Mouse (Mus musculus) intestine, embryonic 16.5 days (tissue): ENCODE data around the gene Itpkb. TPM values are rescaled to one million over a fixed set of nuclear protein-coding genes. Genes with fewer than 3 reads are reported as not detected.

Experiments used
- ATAC-seq: fragments of 200-750 bp; cut with Nextera tagmentation; 2 replicates; pipeline ENCODE4 v1.8.0; 2017; ENCODE audit warnings: moderate TSS enrichment, moderate library complexity
- H3K27ac ChIP-seq: fragments of 300-500 bp; sonication (generic); 2 replicates; pipeline ENCODE4 v1.5.1; 2014; ENCODE audit warnings: mild to moderate bottlenecking, low read length
- H3K27me3 ChIP-seq: fragments of 300-500 bp; sonication (generic); replicated peaks from 2 replicates; pipeline ENCODE4 v1.6.1; 2014; ENCODE audit warnings: low read length, control low read depth, mixed read lengths; ENCODE audit not compliant: control insufficient read depth, insufficient read depth
- H3K36me3 ChIP-seq: fragments of 300-500 bp; sonication (generic); 2 replicates; pipeline ENCODE4 v1.6.1; 2014; ENCODE audit warnings: low read length, control low read depth; ENCODE audit not compliant: control insufficient read depth, insufficient read depth
- H3K4me1 ChIP-seq: fragments of 300-500 bp; sonication (generic); 2 replicates; pipeline ENCODE4 v1.6.1; 2014; ENCODE audit warnings: low read length, control low read depth, mixed read lengths; ENCODE audit not compliant: control insufficient read depth, insufficient read depth
- H3K4me2 ChIP-seq: fragments of 300-500 bp; sonication (generic); 2 replicates; pipeline ENCODE4 v1.6.1; 2014; ENCODE audit warnings: low read depth, low read length, control low read depth
- H3K4me3 ChIP-seq: fragments of 300-500 bp; sonication (generic); 2 replicates; pipeline ENCODE4 v1.5.1; 2014; ENCODE audit warnings: mild to moderate bottlenecking, low read length
- H3K9ac ChIP-seq: fragments of 300-500 bp; sonication (generic); 2 replicates; pipeline ENCODE4 v1.6.1; 2014; ENCODE audit warnings: low read depth, low read length
- H3K9me3 ChIP-seq: fragments of 300-500 bp; sonication (generic); 2 replicates; pipeline ENCODE4 v1.6.1; 2016; ENCODE audit warnings: low read length, control low read depth; ENCODE audit not compliant: control insufficient read depth
- WGBS: fragments of 180-500 bp; shearing (Covaris S2); extraction: QIAGEN DNeasy Blood & Tissue Kit; methylation state at CpG from one replicate; pipeline ENCODE4 v1.1.7; 2014; 5-methylcytosine and 5-hydroxymethylcytosine counted together
- polyA plus RNA-seq: library from polyadenylated mRNA; unstranded; fragments of >200 nt; fragmentation: Nextera tagmentation; extraction: Ambion mirVana; gene quantifications from 2 replicates; pipeline ENCODE4 v1.2.1, GENCODE M21; 2015

Gene Itpkb
- polyA plus RNA-seq, 1 experiment from 2014 or later = 5.1 TPM

DNA sequence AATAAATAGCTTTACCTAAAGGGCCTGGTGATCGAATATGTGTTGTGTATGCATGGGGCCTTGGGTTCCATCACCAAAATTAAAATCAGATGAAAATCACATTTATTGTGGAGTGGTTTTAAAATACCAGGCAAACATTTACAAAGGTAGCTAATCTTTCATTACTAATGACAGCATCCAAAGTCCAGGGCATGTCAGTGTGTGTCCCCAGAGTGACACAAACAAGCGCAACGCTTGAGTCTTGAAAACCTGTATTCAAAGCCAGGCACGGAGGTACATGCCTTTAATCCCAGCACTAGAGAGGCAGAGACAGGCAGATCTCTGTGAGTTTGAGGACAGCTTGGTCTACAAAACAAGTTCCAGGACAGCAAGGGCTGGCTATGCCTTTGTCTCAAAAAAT is 30.6 kb upstream of the Itpkb start:
- H3K36me3 ChIP-seq = no peaks in the 10 kb centered on the region
- H3K4me3 ChIP-seq = no peak overlapping the region
- H3K9me3 ChIP-seq = no peaks in the 10 kb centered on the region
- H3K4me2 ChIP-seq = no peak overlapping the region
- H3K27me3 ChIP-seq = no peaks in the 10 kb centered on the region
- H3K27ac ChIP-seq = no peak overlapping the region
- 79% methylated on average over 4 of the region's 4 CpGs for WGBS
- peaks cover 13% of the 10 kb centered on the region for H3K4me1 ChIP-seq
- H3K9ac ChIP-seq = no peak overlapping the region
- ATAC-seq = no peak

DNA sequence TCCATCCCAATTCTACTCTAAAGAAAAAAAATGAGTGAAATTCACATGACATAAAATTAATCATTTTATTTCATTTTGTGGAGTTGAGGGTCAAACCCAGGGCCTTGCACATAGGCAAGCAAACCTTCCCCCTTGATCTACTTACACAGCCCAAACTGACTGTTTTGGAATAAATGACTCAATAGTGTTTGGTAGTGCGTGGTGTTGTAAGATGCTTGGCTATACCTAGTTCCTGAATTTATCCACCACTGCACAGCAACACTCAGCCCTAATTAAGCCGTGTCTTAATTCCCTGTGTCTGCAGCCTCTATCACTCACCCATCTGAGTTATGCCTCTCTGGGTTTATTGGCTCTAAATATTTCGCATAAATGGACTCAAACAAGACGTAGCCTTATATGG is 30.0 kb upstream of the Itpkb start:
- 87% methylated on average over 4 of the region's 4 CpGs for WGBS
- no peak for ATAC-seq
- H3K36me3 ChIP-seq = no peaks in the 10 kb centered on the region
- no peak overlapping the region for H3K4me2 ChIP-seq
- no peak overlapping the region for H3K9ac ChIP-seq
- no peak overlapping the region for H3K27ac ChIP-seq
- H3K9me3 ChIP-seq = no peaks in the 10 kb centered on the region
- H3K4me3 ChIP-seq = no peak overlapping the region
- no peaks in the 10 kb centered on the region for H3K27me3 ChIP-seq
- peaks cover 13% of the 10 kb centered on the region for H3K4me1 ChIP-seq

DNA sequence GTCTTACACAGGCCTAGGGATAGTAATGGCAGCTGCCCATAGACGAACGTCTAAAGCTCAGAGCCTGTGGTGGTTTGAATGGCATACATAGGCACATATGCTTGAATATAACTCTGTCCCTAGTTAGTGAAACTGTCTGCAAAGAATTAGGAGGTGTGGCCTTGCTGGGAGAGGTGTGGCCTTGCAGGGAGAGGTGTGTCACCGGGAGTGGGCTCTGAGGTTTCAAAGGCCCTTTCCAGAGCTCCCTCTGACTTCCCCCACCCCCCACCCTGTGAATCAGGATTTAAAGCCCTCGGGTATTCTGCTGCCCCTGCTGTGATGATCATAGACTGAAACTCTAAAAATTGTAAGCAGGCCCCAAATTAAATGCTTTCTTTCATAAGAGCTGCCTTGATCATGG is 29.3 kb upstream of the Itpkb start:
- H3K4me1 ChIP-seq = peaks cover 13% of the 10 kb centered on the region
- no peaks in the 10 kb centered on the region for H3K9me3 ChIP-seq
- H3K27me3 ChIP-seq = no peaks in the 10 kb centered on the region
- no peak overlapping the region for H3K4me2 ChIP-seq
- peak; percentile 65 for ATAC-seq
- no peak overlapping the region for H3K9ac ChIP-seq
- no peaks in the 10 kb centered on the region for H3K36me3 ChIP-seq
- H3K27ac ChIP-seq = no peak overlapping the region
- WGBS = 43% methylated on average over 4 of the region's 4 CpGs
- no peak overlapping the region for H3K4me3 ChIP-seq

DNA sequence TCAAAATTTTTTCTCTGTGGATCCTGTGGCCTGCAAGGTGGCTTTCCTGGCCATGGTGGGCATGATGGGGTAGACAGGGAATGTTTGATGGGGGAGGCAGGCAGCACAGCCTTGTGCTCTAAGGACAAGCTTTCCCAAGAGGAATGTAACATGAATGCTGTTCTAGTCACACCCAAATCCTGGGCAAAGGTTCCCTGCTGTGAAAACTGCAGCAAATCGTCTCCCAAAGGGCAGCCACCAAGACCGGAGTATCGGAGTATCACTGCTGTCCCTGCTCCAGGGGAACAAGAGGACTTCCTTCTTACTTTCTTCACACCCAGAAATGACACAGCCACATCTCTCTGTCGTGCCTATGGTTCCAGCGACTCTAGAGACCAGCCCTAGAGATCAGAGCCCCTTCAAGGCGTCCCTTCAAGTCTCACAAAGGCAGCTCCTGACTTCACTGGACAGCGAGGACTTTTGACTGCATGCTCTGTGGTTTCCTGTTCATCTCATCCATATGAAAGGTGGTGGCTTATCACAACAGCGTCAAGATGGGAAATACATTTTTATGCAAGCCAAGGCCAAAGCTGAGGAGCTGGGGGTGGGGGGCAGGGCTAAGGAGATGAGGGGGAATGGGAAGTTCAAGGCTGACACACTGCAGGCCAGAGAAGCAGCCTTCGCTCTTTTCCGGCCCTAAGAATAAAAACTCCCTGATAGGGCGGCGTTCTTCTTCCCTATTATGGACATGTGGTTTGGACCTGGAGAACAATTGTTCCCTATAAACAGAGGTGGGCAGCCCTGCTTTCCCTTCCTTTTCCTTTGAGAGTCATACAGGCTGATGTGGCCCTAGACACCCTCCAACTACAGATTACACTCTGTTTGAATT is 27.8 kb upstream of the Itpkb start:
- ATAC-seq = peak; percentile 58
- H3K4me2 ChIP-seq = peak overlapping the region; percentile 7; the same call in 1 of the 2 replicates

DNA sequence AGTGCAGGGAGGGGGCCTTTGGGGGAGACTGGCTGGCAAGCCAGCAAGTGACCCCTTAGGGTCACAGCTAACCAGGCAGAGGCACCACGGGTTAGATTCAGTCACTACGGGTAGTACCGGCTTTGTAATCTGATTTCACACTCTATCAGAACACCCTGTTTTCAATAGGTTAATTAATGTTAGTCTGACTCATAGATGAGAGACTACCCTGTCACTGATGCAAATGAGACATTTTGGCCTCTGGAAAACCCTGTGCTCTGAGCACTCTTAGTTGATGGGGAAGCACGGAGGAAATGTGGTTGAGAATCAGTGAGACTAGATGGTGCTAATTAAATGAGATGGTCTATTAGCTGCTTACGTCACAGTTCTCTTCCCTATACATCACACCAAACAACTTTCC is 26.7 kb upstream of the Itpkb start:
- Histone ChIP-seq H3K4me2 (no peak overlapping the region), H3K9me3 (no peaks in the 10 kb centered on the region), H3K9ac (no peak overlapping the region), H3K27me3 (no peaks in the 10 kb centered on the region), H3K36me3 (no peaks in the 10 kb centered on the region), H3K4me3 (no peak overlapping the region), H3K27ac (peak overlapping the region; percentile 85), H3K4me1 (peaks cover 19% of the 10 kb centered on the region)
- ATAC-seq = no peak
- 72% methylated on average over 5 of the region's 5 CpGs for WGBS

More for the DNA sequence above, 27.8 kb upstream of the Itpkb start:
- H3K4me3 ChIP-seq = no peak overlapping the region; the same call in 1 of the 2 replicates
- no peaks in the 10 kb centered on the region for H3K27me3 ChIP-seq
- H3K9ac ChIP-seq = peak overlapping the region; percentile 35; the same call in 1 of the 2 replicates
- no peaks in the 10 kb centered on the region for H3K36me3 ChIP-seq
- 46% methylated on average over 12 of the region's 12 CpGs for WGBS
- peaks cover 16% of the 10 kb centered on the region for H3K4me1 ChIP-seq
- H3K9me3 ChIP-seq = no peaks in the 10 kb centered on the region
- H3K27ac ChIP-seq = peak overlapping the region; percentile 85

DNA sequence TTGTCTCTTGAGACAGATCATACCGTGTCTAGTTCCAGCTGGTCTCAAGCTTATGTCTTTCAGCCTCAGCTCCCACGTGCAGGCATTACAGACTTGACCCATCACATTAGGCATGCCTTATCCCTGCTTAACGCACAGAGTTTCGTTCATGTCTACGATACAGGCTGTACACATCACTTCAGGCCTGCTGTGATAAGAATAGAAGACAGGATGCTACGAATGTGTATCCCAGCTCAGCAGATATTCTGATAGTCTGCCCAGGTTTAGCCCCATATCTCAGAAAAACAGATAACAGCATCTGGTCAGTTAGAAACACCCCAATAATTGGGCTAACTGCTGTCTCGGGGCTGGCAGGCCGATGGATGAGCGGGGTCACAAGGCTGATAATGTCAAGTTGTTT is 23.4 kb upstream of the Itpkb start:
- no peak overlapping the region for H3K4me2 ChIP-seq

DNA sequence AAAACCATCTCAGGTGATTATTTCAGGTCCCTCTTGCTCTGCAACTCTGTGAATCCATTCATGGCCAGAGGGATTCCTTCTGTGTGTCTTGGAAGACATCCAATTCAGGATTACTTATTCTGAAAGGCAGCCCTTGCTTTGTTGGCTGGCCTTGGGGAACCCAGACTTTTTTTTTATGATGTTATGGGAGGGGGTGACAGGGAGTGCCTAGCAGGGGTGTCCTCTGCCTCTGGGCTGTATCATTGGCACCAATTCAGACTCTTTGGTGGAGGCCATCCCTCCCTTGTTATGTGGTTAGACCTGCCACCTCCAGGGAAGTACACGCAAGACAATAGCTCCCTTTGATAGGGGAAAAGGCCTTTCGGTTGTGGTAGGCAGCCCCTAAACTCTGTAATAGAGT is 22.6 kb upstream of the Itpkb start:
- Histone ChIP-seq H3K4me2 (no peak overlapping the region), H3K36me3 (no peaks in the 10 kb centered on the region), H3K4me3 (no peak overlapping the region), H3K4me1 (peaks cover 8% of the 10 kb centered on the region), H3K27me3 (no peaks in the 10 kb centered on the region), H3K27ac (no peak overlapping the region), H3K9ac (no peak overlapping the region), H3K9me3 (no peaks in the 10 kb centered on the region)
- peak; percentile 47; the same call in 1 of the 2 replicates for ATAC-seq
- whole genome bisulfite sequencing = 48% methylated on average over 2 of the region's 2 CpGs

More for the DNA sequence above, 23.4 kb upstream of the Itpkb start:
- WGBS = 65% methylated on average over 9 of the region's 9 CpGs
- no peak overlapping the region for H3K4me3 ChIP-seq
- H3K27me3 ChIP-seq = no peaks in the 10 kb centered on the region
- peaks cover 11% of the 10 kb centered on the region for H3K4me1 ChIP-seq
- no peak overlapping the region for H3K27ac ChIP-seq
- H3K9ac ChIP-seq = no peak overlapping the region
- H3K9me3 ChIP-seq = no peaks in the 10 kb centered on the region
- no peak for ATAC-seq
- no peaks in the 10 kb centered on the region for H3K36me3 ChIP-seq

DNA sequence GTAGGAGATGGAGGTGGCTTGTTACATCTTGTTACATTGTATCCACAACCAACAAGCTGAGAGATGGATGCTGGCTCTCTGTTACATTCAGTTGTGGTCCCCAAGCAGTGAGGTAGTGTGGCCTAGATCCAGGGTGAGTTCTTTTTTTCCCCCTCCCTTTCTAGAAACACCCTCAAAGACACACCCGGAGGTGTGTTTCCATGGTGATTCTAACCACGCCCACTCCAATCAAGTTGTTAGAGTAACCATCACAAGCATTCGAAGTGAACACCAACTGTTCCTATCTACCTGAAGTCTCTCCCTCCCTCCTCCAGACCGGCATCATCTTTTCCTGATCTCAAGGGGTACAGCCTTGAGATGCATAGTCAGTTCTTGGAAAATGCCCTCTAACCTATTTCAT is 21.4 kb upstream of the Itpkb start:
- no peak for ATAC-seq
- Histone ChIP-seq H3K27me3 (no peaks in the 10 kb centered on the region), H3K9ac (no peak overlapping the region), H3K36me3 (no peaks in the 10 kb centered on the region), H3K27ac (no peak overlapping the region), H3K4me2 (no peak overlapping the region), H3K9me3 (no peaks in the 10 kb centered on the region), H3K4me1 (peaks cover 19% of the 10 kb centered on the region), H3K4me3 (no peak overlapping the region)
- WGBS = 64% methylated on average over 4 of the region's 4 CpGs

DNA sequence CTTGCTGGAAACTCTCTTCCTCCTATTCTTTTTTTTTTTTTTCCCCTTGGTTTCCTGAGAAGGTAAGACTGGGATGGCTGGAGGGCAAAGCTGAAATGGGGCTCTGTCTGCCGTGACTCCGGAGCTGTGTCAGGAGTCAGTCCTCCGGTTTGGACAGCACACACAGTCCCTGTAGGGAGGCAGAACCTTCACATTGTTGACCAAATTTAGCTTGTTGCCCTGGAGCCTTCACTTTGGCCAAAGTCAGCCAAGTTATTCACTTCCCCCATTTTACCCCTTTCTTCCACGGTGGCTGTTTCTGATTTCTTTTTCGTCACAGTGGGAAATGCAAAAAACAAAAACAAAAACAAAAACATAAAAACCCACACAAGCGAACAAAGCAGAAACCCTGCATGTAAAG is 18.0 kb upstream of the Itpkb start:
- ATAC-seq = no peak
- Histone ChIP-seq H3K27ac (no peak overlapping the region; the same call in 1 of the 2 replicates), H3K9ac (no peak overlapping the region), H3K4me3 (no peak overlapping the region), H3K27me3 (no peaks in the 10 kb centered on the region), H3K9me3 (no peaks in the 10 kb centered on the region), H3K4me2 (no peak overlapping the region), H3K4me1 (peaks cover 18% of the 10 kb centered on the region), H3K36me3 (no peaks in the 10 kb centered on the region)
- WGBS = 68% methylated on average over 6 of the region's 6 CpGs
